Mouse (Mus musculus) heart, adult 2 months (tissue): ENCODE data around the gene Slamf6.

Experiments
- CTCF ChIP-seq: fragments of 200-600 bp; IDR thresholded peaks from 2 replicates; pipeline ENCODE4 v1.8.1; 2022; ENCODE audit warnings: antibody characterized with exemption, mild to moderate bottlenecking, moderate library complexity
- EP300 ChIP-seq: fragments of 200-500 bp; IDR thresholded peaks from 2 replicates; pipeline ENCODE4 v1.6.1; 2011; ENCODE audit warnings: low read depth, low read length, control low read depth; ENCODE audit not compliant: insufficient read depth
- POLR2A ChIP-seq: fragments of 200-500 bp; IDR thresholded peaks from 2 replicates; pipeline ENCODE4 v1.6.1; 2011; ENCODE audit warnings: mild to moderate bottlenecking, low read depth, low read length, control low read depth; ENCODE audit not compliant: insufficient read depth

- TF ChIP-seq CTCF (no peak), POLR2A (no peak), EP300 (no peak)
Observed at GRCm38 (mm10) chr1:171917305-171918039, at the start of gene Slamf6.
